Mouse (Mus musculus): ENCODE measurements at regions not wholly inside any gene's neighbourhood (a gene's known extent, or its start where the extent isn't known, plus 50 kb on each side); places are given as distances from the start of the nearest gene placed in this dataset.

- DNase-seq: peak in 1 of 2 experiments; percentile 28
Measured at GRCm38 (mm10) chr5:75761459-75762310, 187.0 kb downstream of the Kit start.

GRCm38 (mm10) chr5:75756168-75756567, 181.5 kb downstream of the Kit start:
- no peak for DNase-seq

- DNase-seq: no peak
Measured at GRCm38 (mm10) chr5:75754356-75754755, 179.6 kb downstream of the Kit start.

GRCm38 (mm10) chr5:75745311-75745710, 170.6 kb downstream of the Kit start:
- DNase-seq: no peak

- no peak for DNase-seq
Measured at GRCm38 (mm10) chr5:75744475-75745045, 169.8 kb downstream of the Kit start.

GRCm38 (mm10) chr5:75739336-75739735, 164.6 kb downstream of the Kit start:
- DNase-seq: peak; percentile 55 to 77

- no peak for DNase-seq
Measured at GRCm38 (mm10) chr5:75738445-75738844, 163.7 kb downstream of the Kit start.

GRCm38 (mm10) chr5:75737752-75738151, 163.0 kb downstream of the Kit start:
- DNase-seq: no peak

- DNase-seq: no peak
Measured at GRCm38 (mm10) chr5:75736318-75736717, 161.6 kb downstream of the Kit start.

- DNase-seq: no peak
Measured at GRCm38 (mm10) chr5:75734508-75734907, 159.8 kb downstream of the Kit start.

GRCm38 (mm10) chr5:75734043-75734442, 159.3 kb downstream of the Kit start:
- DNase-seq: no peak

- DNase-seq: no peak
Measured at GRCm38 (mm10) chr5:75731236-75731635, 156.5 kb downstream of the Kit start.

- no peak for DNase-seq
Measured at GRCm38 (mm10) chr5:75730698-75731097, 156.0 kb downstream of the Kit start.

GRCm38 (mm10) chr5:75721291-75721690, 146.6 kb downstream of the Kit start:
- DNase-seq: no peak

GRCm38 (mm10) chr5:75720091-75720940, 145.6 kb downstream of the Kit start:
- no peak for DNase-seq

- DNase-seq: no peak
Measured at GRCm38 (mm10) chr5:75718511-75719225, 144.0 kb downstream of the Kit start.
